Mouse (Mus musculus): Measurements from ENCODE around the gene Psmb6.

DNA sequence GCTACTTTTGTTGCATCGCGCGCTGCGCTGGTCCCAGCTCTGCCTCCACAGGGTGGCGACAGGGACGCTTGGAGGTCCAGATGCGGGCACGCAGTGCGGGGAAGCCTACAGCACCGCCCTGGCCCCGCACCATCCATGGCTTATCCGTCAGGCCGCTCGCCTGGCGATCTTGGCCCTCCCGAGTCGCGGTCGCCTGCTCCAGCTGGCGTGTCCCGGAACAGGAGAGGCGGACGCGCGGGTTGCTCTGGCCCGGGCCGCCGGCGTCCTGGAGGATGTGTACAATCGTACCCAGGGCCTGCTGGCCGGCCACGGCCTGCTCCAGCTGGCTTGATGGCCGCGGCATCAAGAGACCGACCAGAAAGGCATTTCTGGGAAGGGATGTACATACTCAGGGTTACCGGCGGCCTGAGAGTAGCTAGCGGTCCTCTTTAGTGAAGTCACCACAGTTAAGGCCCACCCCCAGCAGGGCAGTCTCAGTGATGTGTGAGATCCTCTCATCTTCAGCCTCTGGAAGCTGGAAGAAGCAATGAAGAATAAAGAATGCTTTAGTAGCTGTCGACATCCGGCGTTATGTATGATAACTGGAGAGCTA lies 4.9 kb upstream of the Psmb6 start:
- no peak for TF ChIP-seq GATA1 (IDR thresholded peaks at IDR 0.05; ENCODE audit: low read length)
- TF ChIP-seq TAL1 (IDR thresholded peaks at IDR 0.05; ENCODE audit: low read length): no peak
